Mouse (Mus musculus): Measurements from ENCODE around the gene Cbln4.

DNA sequence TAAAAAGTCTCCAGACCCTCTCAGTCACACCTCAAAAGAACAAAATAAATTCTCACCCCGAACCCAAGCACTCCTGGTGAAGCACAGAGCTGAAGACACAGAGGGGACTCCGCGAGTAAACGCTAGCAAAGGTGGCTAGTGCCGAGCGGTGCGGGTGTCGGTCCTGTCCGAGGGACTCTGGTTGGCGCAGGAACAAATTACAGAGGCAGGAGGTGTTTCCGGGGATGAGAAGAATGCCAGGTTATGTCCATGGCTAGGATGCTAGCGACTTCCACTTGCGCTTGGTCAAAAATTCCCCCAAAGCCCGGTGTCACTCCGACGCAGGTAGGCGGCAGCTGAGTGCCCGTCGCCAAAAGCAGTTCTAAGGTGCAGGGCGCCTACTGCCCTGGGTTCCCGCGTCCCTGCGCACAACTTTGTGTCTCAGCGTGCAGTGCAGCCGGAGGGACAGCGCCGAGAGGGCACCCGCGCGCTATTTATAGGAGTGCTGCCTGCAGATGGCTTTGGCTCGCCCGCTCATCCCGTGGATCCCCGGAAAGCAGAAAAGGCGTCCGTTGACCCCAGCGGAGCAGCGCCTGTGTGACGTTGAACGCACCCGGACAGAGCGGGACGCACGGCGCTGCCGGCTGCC lies 545 bp downstream of the Cbln4 start:
- TF ChIP-seq CTCF (IDR thresholded peaks at IDR 0.05; ENCODE audit: control insufficient read depth, insufficient read depth, low read length) (no peak), POLR2A (IDR thresholded peaks at IDR 0.05; ENCODE audit: borderline replicate concordance, control insufficient read depth, low read depth, low read length) (no peak)

All from bone marrow, adult 2 months (tissue).